ENCODE assay signal across 12 mouse cellular contexts in the genomic region with DNA sequence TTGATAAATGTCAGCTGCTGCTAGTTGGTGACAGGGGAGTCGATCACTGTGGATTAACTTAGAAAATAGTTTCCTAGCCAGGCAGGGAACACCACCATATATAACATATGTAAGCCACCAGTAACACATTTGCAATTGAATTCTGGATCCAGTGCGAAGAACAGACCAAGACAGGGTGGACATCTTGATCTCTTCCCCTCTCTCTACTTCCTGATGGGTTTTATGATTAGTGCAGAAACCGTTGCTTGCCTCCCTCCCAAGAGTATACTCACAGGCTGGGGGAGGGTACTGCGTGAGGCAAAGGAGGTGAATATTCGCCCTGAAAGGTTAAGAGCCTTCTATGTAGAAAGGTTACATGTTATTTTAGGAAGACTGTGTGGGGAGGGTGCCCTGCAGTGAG.
"Had no signal": no experiment of that assay in that cellular context is flagged by ENCODE, and none has a peak within 500 bp of the region (broad histone marks: within the 10 kb centered on the region; RNA-seq: fewer than 3 reads in every experiment).

No protein-coding gene starts in this region.

- H3K36me3 ChIP-seq: limb, embryonic 10.5 days; liver, embryonic 15.5 days had no signal

- H3K4me2 ChIP-seq: liver, embryonic 11.5 days; liver, embryonic 15.5 days had no signal

- H3K4me3 ChIP-seq: left cerebral cortex, adult 2 months; limb, embryonic 10.5 days; liver, embryonic 15.5 days had no signal

- DNase-seq: kidney, adult 2 months; kidney, postnatal 25 days; lung, adult 2 months; lung, postnatal 36 days; right cerebral cortex, postnatal 14 days; thymus, postnatal 36 days had no signal

- H3K27ac ChIP-seq: left cerebral cortex, adult 2 months; limb, embryonic 10.5 days; liver, embryonic 15.5 days had no signal

- H3K9me3 ChIP-seq: limb, embryonic 10.5 days; liver, embryonic 15.5 days had no signal

- H3K9ac ChIP-seq: liver, embryonic 15.5 days had no signal

- ATAC-seq: intestine, embryonic 16.5 days; lung, postnatal 0 days had no signal
